Mouse (Mus musculus) granulocyte monocyte progenitor cell, adult 5-6 weeks (primary cell): ENCODE results near the gene Tmem252. TPM values are rescaled to one million over a fixed set of nuclear protein-coding genes. Genes with fewer than 3 reads are reported as not detected.

Experiments
- ATAC-seq: replicated peaks from 2 replicates; pipeline ENCODE4 v1.8.0; 2016; ENCODE audit warnings: mild to moderate bottlenecking, moderate TSS enrichment, inconsistent platforms; ENCODE audit not compliant: poor library complexity, severe bottlenecking
- total RNA-seq, 2 experiments: library from RNA; stranded (forward) in 1 of 2; stranded (reverse) in 1 of 2; fragments of 200-712, 200-1000 nt in 1 of 2; fragments of >200 nt in 1 of 2; fragmentation: Nextera tagmentation in 1 of 2; gene quantifications; 2 replicates each; pipeline ENCODE4 v1.2.3; 2014 to 2017

The Tmem252 gene
- not detected in 2 replicates for total RNA-seq (2014; fragmentation: Nextera tagmentation)
- not detected in 2 replicates for total RNA-seq (2017)

DNA sequence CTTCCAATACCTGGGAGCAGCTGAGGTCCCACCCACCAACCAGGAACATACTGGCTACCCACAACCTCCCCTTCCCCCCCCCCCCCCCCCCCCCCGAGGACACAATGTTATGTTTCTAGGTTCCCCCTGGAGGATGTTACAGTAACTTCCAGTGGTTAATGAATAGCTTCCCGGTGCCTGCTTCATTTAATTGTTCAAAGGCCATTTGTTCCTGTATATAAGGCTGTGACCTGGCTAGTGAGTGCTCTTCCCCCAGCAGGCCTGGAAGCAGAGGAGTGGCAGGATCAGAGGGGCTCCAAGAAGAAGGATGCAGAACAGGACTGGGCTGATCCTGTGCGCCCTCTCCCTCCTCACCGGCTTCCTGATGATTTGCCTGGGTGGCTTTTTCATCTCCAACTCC is at the start of gene Tmem252:
Gene Tmem252, plus strand, starts transcription at position 247 of the 400 bp plus-strand sequence.
- no peak for ATAC-seq

GRCm38 (mm10) chr19:24628049-24628448 is 45.8 kb upstream of the Tmem252 start:
- ATAC-seq, result no peak

DNA sequence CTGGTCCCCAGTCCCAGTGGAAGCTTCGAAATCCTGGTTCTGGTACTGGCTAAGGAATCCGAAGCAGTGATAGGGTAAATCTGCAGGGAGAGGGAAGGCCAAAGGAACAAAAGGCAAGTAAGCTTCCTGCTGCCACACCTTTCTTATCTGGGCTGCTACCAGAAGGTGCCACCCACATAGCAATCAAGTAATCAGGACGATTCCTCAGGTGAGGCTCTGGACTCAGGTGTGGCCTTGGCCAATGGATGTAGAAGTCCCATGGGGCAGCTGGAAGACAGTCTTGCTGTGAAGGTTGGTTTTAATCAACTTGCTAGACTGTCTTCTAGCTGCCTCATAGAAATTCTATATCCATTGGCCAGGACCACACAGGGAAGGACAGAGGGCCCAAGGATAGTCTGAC is 40.8 kb upstream of the Tmem252 start:
- no peak for ATAC-seq

- peak; percentile 87 for ATAC-seq
These were observed 39.2 kb upstream of the Tmem252 start for GRCm38 (mm10) chr19:24634602-24635001.

GRCm38 (mm10) chr19:24636616-24637015 is 37.2 kb upstream of the Tmem252 start:
- ATAC-seq, result no peak

- no peak for ATAC-seq
These were observed 35.8 kb upstream of the Tmem252 start for GRCm38 (mm10) chr19:24637988-24638387.

- ATAC-seq, result no peak
These were observed 32.8 kb upstream of the Tmem252 start for GRCm38 (mm10) chr19:24640982-24641381.

- ATAC-seq, result no peak
These were observed 28.8 kb upstream of the Tmem252 start for GRCm38 (mm10) chr19:24644971-24645370.

- ATAC-seq, result no peak
These were observed 27.5 kb upstream of the Tmem252 start for GRCm38 (mm10) chr19:24646162-24646829.

DNA sequence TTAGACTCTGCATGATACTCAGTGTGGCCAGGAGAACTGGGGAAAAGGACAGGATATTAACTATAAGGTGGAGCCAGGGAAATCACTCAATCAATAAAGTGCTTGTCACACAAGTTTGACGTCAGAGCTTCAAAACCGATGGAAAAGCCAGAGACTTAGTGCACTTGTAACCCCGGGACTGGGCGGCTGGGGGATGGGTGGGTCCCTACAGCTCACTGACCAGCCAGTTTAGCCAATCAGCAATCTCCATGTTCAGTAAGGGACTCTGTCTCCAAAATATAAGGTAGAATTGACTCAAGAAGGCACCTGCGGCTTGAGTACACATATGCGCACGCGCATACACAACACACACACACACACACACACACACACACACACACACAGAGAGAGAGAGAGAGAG is 25.8 kb upstream of the Tmem252 start:
- ATAC-seq, result no peak

GRCm38 (mm10) chr19:24650428-24650827 is 23.4 kb upstream of the Tmem252 start:
- ATAC-seq, result no peak

GRCm38 (mm10) chr19:24651595-24651994 is 22.2 kb upstream of the Tmem252 start:
- no peak for ATAC-seq

DNA sequence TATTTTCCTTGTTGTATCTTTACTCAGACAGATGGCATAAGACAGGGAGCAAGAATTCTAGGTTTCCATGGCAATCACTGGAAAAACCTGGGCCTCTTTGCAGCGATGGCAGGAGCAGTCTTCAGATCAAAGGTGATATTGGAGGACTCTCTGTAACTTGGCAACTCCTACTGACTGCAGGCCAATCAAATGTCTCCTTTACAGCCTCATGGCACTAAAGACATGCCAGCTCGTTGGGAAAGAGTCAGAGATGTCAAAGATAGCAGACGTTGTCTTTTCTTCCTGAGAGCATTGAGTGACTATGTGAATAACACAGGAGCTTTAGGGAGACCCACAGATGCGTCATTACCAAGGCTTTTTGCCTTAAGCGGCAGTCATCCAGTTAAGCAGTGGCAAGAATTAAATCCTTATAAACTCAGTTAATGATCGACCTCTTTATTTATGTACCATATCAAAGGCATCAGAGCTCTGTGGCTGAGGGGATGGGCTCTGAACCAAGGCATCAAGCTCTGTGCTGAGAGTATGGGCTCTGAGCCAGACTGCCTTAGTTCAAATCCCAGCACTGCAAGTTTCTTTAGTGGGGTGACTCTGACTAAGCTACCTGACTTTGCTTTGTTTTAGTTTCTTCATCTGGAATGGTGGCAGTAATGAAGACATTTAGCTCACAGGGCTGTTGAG is 21.3 kb upstream of the Tmem252 start:
- no peak for ATAC-seq

GRCm38 (mm10) chr19:24653230-24653799 is 20.5 kb upstream of the Tmem252 start:
- no peak for ATAC-seq

- ATAC-seq, result no peak
These were observed 16.8 kb upstream of the Tmem252 start for GRCm38 (mm10) chr19:24656981-24657380.

DNA sequence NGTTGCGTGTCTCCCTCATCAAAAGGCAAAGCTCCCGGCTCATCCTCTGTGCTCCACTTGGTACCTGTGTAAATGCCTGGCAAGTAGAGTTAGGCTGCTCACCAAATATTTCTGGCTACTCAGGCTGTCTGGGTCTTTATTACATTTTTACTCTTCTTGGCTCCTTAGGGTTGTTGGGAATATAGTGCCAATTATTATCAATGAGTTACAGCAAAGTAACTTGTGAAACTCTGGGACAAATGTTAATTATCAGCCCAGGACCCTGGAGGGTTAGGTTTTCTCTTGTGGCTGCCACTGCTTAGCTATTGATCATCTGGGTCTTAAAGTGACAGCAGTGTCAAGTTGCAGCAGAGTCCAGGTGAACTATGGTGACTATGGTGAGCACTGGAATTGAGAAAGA is 11.5 kb upstream of the Tmem252 start:
- no peak for ATAC-seq

DNA sequence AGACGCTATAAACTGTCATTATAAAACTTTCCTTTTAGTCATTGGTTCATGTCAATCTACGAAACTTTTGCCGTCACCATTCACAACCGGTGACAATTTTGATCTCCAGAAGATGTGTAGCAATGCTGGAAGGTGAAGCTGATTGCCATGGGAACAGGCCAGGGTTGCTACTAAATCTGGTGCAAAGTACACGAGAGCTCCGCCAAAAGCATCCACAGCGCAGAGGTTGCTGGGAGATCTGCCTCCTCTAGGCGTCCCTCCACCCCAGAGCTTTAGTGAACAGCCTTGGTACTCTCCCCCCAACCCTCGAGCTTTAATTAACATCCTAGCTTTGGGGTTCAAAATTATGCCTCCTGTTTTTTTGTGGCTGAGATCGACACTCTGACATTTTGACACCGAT is 8.0 kb upstream of the Tmem252 start:
- ATAC-seq, result no peak

DNA sequence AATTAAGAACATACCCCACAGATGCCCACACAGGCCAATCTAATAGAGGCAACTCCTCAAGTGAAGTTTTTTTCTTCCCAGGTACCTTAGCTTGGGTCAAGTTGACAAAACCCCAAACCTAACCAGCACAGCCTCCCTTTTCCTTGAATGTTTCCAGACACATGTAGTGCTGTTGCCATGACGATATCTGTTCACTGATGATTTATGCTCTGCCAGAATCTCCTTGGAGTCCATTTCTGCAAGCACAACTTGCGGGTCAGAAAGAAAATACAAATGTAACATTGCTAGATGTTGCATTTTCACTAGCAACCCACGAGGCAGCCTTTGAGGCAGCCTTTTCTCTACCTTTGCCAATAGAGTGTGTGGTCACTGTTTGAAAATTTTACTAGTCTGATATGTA is 6.3 kb upstream of the Tmem252 start:
- no peak for ATAC-seq

- no peak for ATAC-seq
These were observed 2.2 kb upstream of the Tmem252 start for GRCm38 (mm10) chr19:24671571-24671970.

GRCm38 (mm10) chr19:24672366-24672960 is 1.3 kb upstream of the Tmem252 start:
- ATAC-seq, result no peak

DNA sequence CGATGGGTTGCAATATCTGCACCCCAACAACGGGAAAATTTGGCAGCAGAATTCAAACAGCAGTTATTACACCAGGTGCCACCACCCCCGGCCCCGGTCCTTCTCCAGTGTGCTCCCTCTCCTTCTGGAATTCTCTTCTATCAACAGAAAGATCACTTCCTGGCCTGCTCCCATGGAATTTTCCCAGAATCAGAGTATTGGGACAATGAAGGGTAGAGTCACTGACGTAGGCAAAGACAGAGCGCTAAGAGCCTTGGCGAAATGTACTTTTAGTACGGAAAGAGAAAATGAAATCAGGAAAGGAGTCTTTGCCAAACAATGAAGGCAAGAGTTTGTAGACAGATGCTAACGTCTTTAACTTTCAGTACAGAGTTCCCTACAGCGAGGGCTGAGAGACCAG is 477 bp upstream of the Tmem252 start:
- ATAC-seq, result no peak
